10 mouse cellular contexts compared by ENCODE assay signal in genomic region chr13:24679027-24679680, GRCm38 (mm10).
DNase-seq lines count a peak whose midpoint lies in the region; ATAC-seq and TF ChIP-seq lines count a peak whose summit lies in the region.
"Had no signal": no experiment of that assay in that cellular context is flagged by ENCODE, and none has a peak within 500 bp of the region (broad histone marks: within the 10 kb centered on the region; RNA-seq: fewer than 3 reads in every experiment).

No protein-coding gene starts in this region.

- H3K27me3 ChIP-seq in heart, embryonic 14.5 days (ENCODE audit: control insufficient read depth, insufficient read depth, low read length), result no peaks in the 10 kb centered on the region
- no peaks in the 10 kb centered on the region for H3K27me3 ChIP-seq in Patski
- no peaks in the 10 kb centered on the region for H3K27me3 ChIP-seq in limb, embryonic 15.5 days

- peak overlapping the region; percentile 1; the same call in 1 of the 2 replicates for H3K4me2 ChIP-seq in heart, embryonic 14.5 days (ENCODE audit: low read length)
- peak overlapping the region; percentile 12; the same call in 1 of the 2 replicates for H3K4me2 ChIP-seq in limb, embryonic 15.5 days

- H3K27ac ChIP-seq in heart, embryonic 14.5 days (replicated peaks in 1 of 2; ENCODE audit: control insufficient read depth in 1 of 2, insufficient read depth in 1 of 2, low read depth in 2 of 2, low read length in 2 of 2), result no peak overlapping the region
- no peak overlapping the region for H3K27ac ChIP-seq in limb, embryonic 15.5 days
- no peak overlapping the region for H3K27ac ChIP-seq in layer of hippocampus, adult 2 months

- WGBS in heart, embryonic 14.5 days, result 38% methylated on average over 15 of the region's 15 CpGs
- 31% methylated on average over 15 of the region's 15 CpGs for WGBS in limb, embryonic 15.5 days

- H3K36me3 ChIP-seq in heart, embryonic 14.5 days (ENCODE audit: control insufficient read depth, insufficient read depth, low read length), result peaks cover 68% of the 10 kb centered on the region
- H3K36me3 ChIP-seq in limb, embryonic 15.5 days, result no peaks in the 10 kb centered on the region

- no peak overlapping the region for H3K9ac ChIP-seq in heart, embryonic 14.5 days (ENCODE audit: low read length)
- no peak overlapping the region for H3K9ac ChIP-seq in limb, embryonic 15.5 days
- H3K9ac ChIP-seq: liver, postnatal 0 days had no signal

- CTCF ChIA-PET in Patski (lab: Charles Lee), result interaction anchor here (0.9 to 1.5 kb wide), 2 partner anchors 8 to 41 kb away, joined by 3 to 5 read pairs; no protein-coding TSS in a partner anchor

- no peak for ATAC-seq in heart, embryonic 14.5 days (ENCODE audit: insufficient number of reproducible peaks, insufficient read depth, low FRiP score, low read depth)
- peak; percentile 69 for ATAC-seq in Patski
- ATAC-seq in limb, embryonic 15.5 days (ENCODE audit: insufficient number of reproducible peaks, low FRiP score, low TSS enrichment, low read depth), result no peak
- ATAC-seq: liver, postnatal 0 days had no signal

- H3K4me3 ChIP-seq in heart, embryonic 14.5 days (ENCODE audit: control insufficient read depth in 1 of 2, insufficient read depth in 1 of 2, low read depth in 1 of 2, low read length in 2 of 2), result no peak overlapping the region
- H3K4me3 ChIP-seq in limb, embryonic 15.5 days, result no peak overlapping the region
- no peak overlapping the region for H3K4me3 ChIP-seq in layer of hippocampus, adult 2 months
- H3K4me3 ChIP-seq: erythroblast, embryonic 14.5 days had no signal

- POLR2A ChIA-PET in Patski (lab: Charles Lee), result no interaction called here

- no peak for TF ChIP-seq CTCF in Patski (IDR thresholded peaks at IDR 0.05)
- TF ChIP-seq CTCF in layer of hippocampus, adult 2 months (conservative IDR thresholded peaks at IDR 0.05), result no peak

- no peaks in the 10 kb centered on the region for H3K9me3 ChIP-seq in heart, embryonic 14.5 days (ENCODE audit: control insufficient read depth, low read length)
- H3K9me3 ChIP-seq in limb, embryonic 15.5 days, result no peaks in the 10 kb centered on the region

- in situ Hi-C loops in Patski (cut with MboI; ENCODE audit: low pct_unique_long_range_greater_than_20kb), result no loop called here

- DNase-seq in heart, adult 18-20 months, result no peak
- DNase-seq in Patski (ENCODE audit: low read depth, low spot score), result peak; percentile 61
- DNase-seq in embryo, embryonic 11 days, result peak; percentile 42
- DNase-seq in thymus, postnatal 36 days, result no peak
- no peak for DNase-seq in layer of hippocampus, adult 2 months (ENCODE audit: low spot score in 2 of 2)
- DNase-seq in testis, postnatal 14 days (ENCODE audit: low spot score), result no peak
- DNase-seq: liver, postnatal 0 days had no signal

- H3K4me1 ChIP-seq in heart, embryonic 14.5 days (ENCODE audit: control insufficient read depth in 2 of 2, insufficient read depth in 2 of 2, low read length in 2 of 2), result peaks cover 0 to 5% of the 10 kb centered on the region in 2 experiments; a peak in 2 of 4 replicates
- 0 out of 2 replicates have a peak, but pooled peaks cover 4% of the 10 kb centered on the region for H3K4me1 ChIP-seq in limb, embryonic 15.5 days

Comparison
In these comparisons a context has a peak if more than half of its experiments do, and no peak if none do; other contexts are left out.
1. DNase-seq: peak in Patski (single experiment) and embryo, embryonic 11 days (single experiment); none in heart, adult 18-20 months (0 of 2), thymus, postnatal 36 days (0 of 2), layer of hippocampus, adult 2 months (0 of 2) and testis, postnatal 14 days (single experiment).